Mouse (Mus musculus) bone marrow macrophage, adult 2 months (primary cell): ENCODE measurements around the gene Twnk.

ENCODE experiments used
- CTCF ChIP-seq: IDR thresholded peaks from 2 replicates; pipeline ENCODE4 v1.5.1; 2012; ENCODE audit warnings: low read depth, mild to moderate bottlenecking, low read length, moderate library complexity
- POLR2A ChIP-seq: IDR thresholded peaks from 2 replicates; pipeline ENCODE4 v1.6.1; 2012; ENCODE audit warnings: mild to moderate bottlenecking, low read depth, low read length, borderline replicate concordance

- TF ChIP-seq POLR2A (no peak), CTCF (no peak)
Observed at GRCm38 (mm10) chr19:45013581-45014225, 8.2 kb downstream of the Twnk start.
